Mouse (Mus musculus) G1E (cell line): ENCODE measurements at regions not wholly inside any gene's neighbourhood (a gene's known extent, or its start where the extent isn't known, plus 50 kb on each side); places are given as distances from the start of the nearest gene placed in this dataset.

Experiments
- CTCF ChIP-seq: IDR thresholded peaks from 2 replicates; pipeline ENCODE4 v1.5.1; 2012; ENCODE audit warnings: low read depth, low read length, inconsistent platforms, mixed read lengths
- GATA1 ChIP-seq: IDR thresholded peaks from 2 replicates; pipeline ENCODE4 v1.6.1; 2012; ENCODE audit warnings: borderline replicate concordance, low read length, inconsistent platforms, mixed read lengths
- TAL1 ChIP-seq: conservative IDR thresholded peaks from 2 replicates; pipeline ENCODE4 v1.6.1; 2012; ENCODE audit warnings: low read depth, low read length, inconsistent platforms, mixed read lengths

- TF ChIP-seq CTCF (no peak), GATA1 (no peak), TAL1 (no peak)
Observed at GRCm38 (mm10) chr1:137033679-137034078, 73.4 kb upstream of the Nr5a2 start.
